Mouse (Mus musculus): Measurements from ENCODE around the gene Pate2. TPM values are rescaled to one million over a fixed set of nuclear protein-coding genes. Genes with fewer than 3 reads are reported as not detected.
"Not testable (repeated sequence)": the region's sequence is repeated elsewhere in the genome, so short reads cannot be mapped to it uniquely, and the experiment has no call there.

Pate2 gene
- total RNA-seq, 2 experiments from 2014 or later: 0.09 TPM; not detected in 1

- no peak for DNase-seq
- intact Hi-C loops (cut with DNase I; ENCODE audit: low total_unique reads): no loop called here
These were observed 23.3 kb upstream of the Pate2 start for GRCm38 (mm10) chr9:35546745-35547144.

- intact Hi-C loops (cut with DNase I; ENCODE audit: low total_unique reads): no loop called here
- no peak for DNase-seq
These were observed 21.6 kb upstream of the Pate2 start for GRCm38 (mm10) chr9:35548455-35548854.

- no peak for DNase-seq
- intact Hi-C loops (cut with DNase I; ENCODE audit: low total_unique reads): no loop called here
These were observed 13.5 kb upstream of the Pate2 start for GRCm38 (mm10) chr9:35556494-35557102.

- intact Hi-C loops (cut with DNase I; ENCODE audit: low total_unique reads): no loop called here
- no peak for DNase-seq
These were observed 11.7 kb upstream of the Pate2 start, which contains the start of the genes Ddx25 and Pus3 for GRCm38 (mm10) chr9:35558257-35559008. Gene Ddx25 (minus strand): TSS chr9:35558528. Gene Pus3 (plus strand): TSS chr9:35558595.

- intact Hi-C loops (cut with DNase I; ENCODE audit: low total_unique reads): no loop called here
- peak; percentile 72 for DNase-seq
These were observed 10.8 kb upstream of the Pate2 start for GRCm38 (mm10) chr9:35559009-35559890.

- intact Hi-C loops (cut with DNase I; ENCODE audit: low total_unique reads): no loop called here
- DNase-seq: no peak
These were observed 9.0 kb upstream of the Pate2 start for GRCm38 (mm10) chr9:35561076-35561475.

GRCm38 (mm10) chr9:35561583-35561982, 8.5 kb upstream of the Pate2 start:
- intact Hi-C loops (cut with DNase I; ENCODE audit: low total_unique reads): no loop called here
- DNase-seq: no peak

GRCm38 (mm10) chr9:35564536-35565240, 5.4 kb upstream of the Pate2 start:
- no peak for DNase-seq
- intact Hi-C loops (cut with DNase I; ENCODE audit: low total_unique reads): no loop called here

GRCm38 (mm10) chr9:35567995-35568394, 2.1 kb upstream of the Pate2 start:
- intact Hi-C loops (cut with DNase I; ENCODE audit: low total_unique reads): no loop called here

GRCm38 (mm10) chr9:35570663-35571062, 579 bp downstream of the Pate2 start:
- no peak for DNase-seq
- intact Hi-C loops (cut with DNase I; ENCODE audit: low total_unique reads): no loop called here

More at GRCm38 (mm10) chr9:35567995-35568394, 2.1 kb upstream of the Pate2 start:
- no peak for DNase-seq

- no peak for DNase-seq
- intact Hi-C loops (cut with DNase I; ENCODE audit: low total_unique reads): no loop called here
These were observed 4.3 kb downstream of the Pate2 start for GRCm38 (mm10) chr9:35574416-35574815.

GRCm38 (mm10) chr9:35587674-35588073, 17.6 kb downstream of the Pate2 start:
- no peak for DNase-seq
- intact Hi-C loops (cut with DNase I; ENCODE audit: low total_unique reads): no loop called here

GRCm38 (mm10) chr9:35592903-35593302, 22.8 kb downstream of the Pate2 start:
- intact Hi-C loops (cut with DNase I; ENCODE audit: low total_unique reads): no loop called here

GRCm38 (mm10) chr9:35607647-35608405, 37.7 kb downstream of the Pate2 start:
- intact Hi-C loops (cut with DNase I; ENCODE audit: low total_unique reads): no loop called here
- DNase-seq: no peak

More at GRCm38 (mm10) chr9:35592903-35593302, 22.8 kb downstream of the Pate2 start:
- DNase-seq: no peak

- no peak for DNase-seq
These were observed 41.8 kb downstream of the Pate2 start, which contains the start of gene Pate4 for GRCm38 (mm10) chr9:35611841-35612240. Gene Pate4 (minus strand): TSS chr9:35611941.

GRCm38 (mm10) chr9:35614005-35614404, 43.9 kb downstream of the Pate2 start:
- no peak for DNase-seq
- intact Hi-C loops (cut with DNase I; ENCODE audit: low total_unique reads): no loop called here

More at GRCm38 (mm10) chr9:35611841-35612240, 41.8 kb downstream of the Pate2 start, which contains the start of gene Pate4:
- intact Hi-C loops (cut with DNase I; ENCODE audit: low total_unique reads): no loop called here

- DNase-seq; intact Hi-C loops (cut with DNase I; ENCODE audit: low total_unique reads): not testable (repeated sequence)
These were observed 46.7 kb downstream of the Pate2 start for GRCm38 (mm10) chr9:35616784-35617183.

GRCm38 (mm10) chr9:35632981-35633380, 62.9 kb downstream of the Pate2 start:
- DNase-seq: no peak
- intact Hi-C loops (cut with DNase I; ENCODE audit: low total_unique reads): no loop called here
